Mouse (Mus musculus): ENCODE data around the gene Mblac1. TPM values are rescaled to one million over a fixed set of nuclear protein-coding genes. Genes with fewer than 3 reads are reported as not detected.

Gene Mblac1
- polyA plus RNA-seq, 1 experiment from 2014 or later = 11.4 TPM

DNA sequence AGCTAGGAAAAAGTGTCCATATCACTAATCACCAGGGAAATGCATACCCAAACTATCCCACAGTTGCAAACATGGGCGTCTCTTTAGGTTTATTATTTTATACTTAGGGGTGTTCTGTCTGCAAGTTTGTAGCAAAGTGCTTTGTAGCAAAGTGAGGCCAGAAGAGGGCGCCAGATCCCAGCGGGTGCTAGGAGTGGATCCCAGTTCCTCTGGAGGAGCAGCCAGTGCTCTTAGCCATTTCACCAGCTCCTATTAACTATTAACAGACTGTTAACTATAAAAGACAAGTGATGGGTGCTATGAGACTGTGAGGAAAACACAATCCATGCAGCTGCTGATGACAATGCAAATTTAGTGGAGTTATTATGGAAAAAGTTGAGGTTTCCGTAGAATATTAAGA, 28.0 kb downstream of the Mblac1 start:
- Histone ChIP-seq H3K9ac (no peak overlapping the region), H3K4me2 (replicated peaks) (no peak overlapping the region), H3K36me3 (no peaks in the 10 kb centered on the region), H3K9me3 (0 out of 2 replicates have a peak, but pooled peaks cover under 1% of the 10 kb centered on the region), H3K27ac (no peak overlapping the region), H3K27me3 (no peaks in the 10 kb centered on the region), H3K4me3 (no peak overlapping the region), H3K4me1 (no peaks in the 10 kb centered on the region)
- ATAC-seq (ENCODE audit: insufficient number of reproducible peaks, insufficient read depth, low FRiP score, low TSS enrichment) = no peak
- 29% methylated on average over 4 of the region's 4 CpGs for WGBS

DNA sequence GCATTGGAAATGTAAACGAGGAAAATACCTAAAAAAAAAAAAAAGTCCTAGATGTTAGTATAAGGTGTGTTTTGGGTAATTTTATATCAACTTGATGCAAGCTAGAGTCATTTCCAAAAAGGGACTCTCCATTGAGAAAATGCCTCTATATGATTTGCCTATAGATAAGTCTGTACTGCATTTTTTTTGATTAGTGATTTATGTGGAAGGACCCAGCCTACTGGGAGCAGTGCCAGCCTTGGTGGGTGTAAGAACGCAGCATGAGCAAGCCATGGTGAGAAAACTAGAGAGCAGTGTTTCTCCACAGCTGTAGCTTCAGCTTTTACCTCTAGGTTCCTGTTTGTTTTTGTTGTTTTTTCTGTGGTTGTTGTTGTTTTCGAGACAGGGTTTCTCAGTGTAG, 29.2 kb downstream of the Mblac1 start:
- 62% methylated on average over 3 of the region's 3 CpGs for WGBS

DNA sequence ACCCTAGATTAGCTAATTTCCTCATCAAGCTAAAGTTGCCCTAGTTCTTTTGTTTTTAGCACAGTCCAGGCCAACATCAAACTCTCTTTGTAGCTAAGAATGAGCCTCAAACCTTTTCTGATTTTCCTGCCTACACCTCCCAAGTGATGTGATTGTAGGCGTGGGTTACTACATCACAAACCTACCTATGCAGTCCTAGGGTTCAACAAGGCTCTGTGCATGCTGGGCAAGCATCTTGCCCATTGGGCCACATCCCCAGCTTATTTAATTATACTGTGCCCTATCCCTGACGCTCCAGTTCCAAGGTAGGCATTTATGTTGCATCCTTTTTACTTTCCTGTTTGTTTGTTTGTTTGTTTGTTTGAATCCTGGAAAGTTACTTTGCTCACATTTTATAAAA, 31.6 kb downstream of the Mblac1 start, which contains the start of gene Nxpe5:
Gene Nxpe5, plus strand, starts transcription at position 199 of the 400 bp plus-strand sequence.
- no peak for ATAC-seq (ENCODE audit: insufficient number of reproducible peaks, insufficient read depth, low FRiP score, low TSS enrichment)
- no peaks in the 10 kb centered on the region for H3K27me3 ChIP-seq
- no peak within 1 kb of the TSS for H3K9ac ChIP-seq
- H3K27ac ChIP-seq = no peak within 1 kb of the TSS
- H3K9me3 ChIP-seq = no peaks in the 10 kb centered on the region
- no peaks in the 10 kb centered on the region for H3K4me1 ChIP-seq
- no peak within 1 kb of the TSS for H3K4me2 ChIP-seq (replicated peaks)
- 64% methylated on average over 2 of the region's 2 CpGs for WGBS
- no peaks in the 10 kb centered on the region for H3K36me3 ChIP-seq
- H3K4me3 ChIP-seq = no peak within 1 kb of the TSS

More for the DNA sequence above, 29.2 kb downstream of the Mblac1 start:
- no peak for ATAC-seq (ENCODE audit: insufficient number of reproducible peaks, insufficient read depth, low FRiP score, low TSS enrichment)
- no peaks in the 10 kb centered on the region for H3K4me1 ChIP-seq
- no peaks in the 10 kb centered on the region for H3K9me3 ChIP-seq
- H3K36me3 ChIP-seq = no peaks in the 10 kb centered on the region
- H3K4me3 ChIP-seq = no peak overlapping the region
- no peaks in the 10 kb centered on the region for H3K27me3 ChIP-seq
- no peak overlapping the region for H3K4me2 ChIP-seq (replicated peaks)
- no peak overlapping the region for H3K27ac ChIP-seq
- H3K9ac ChIP-seq = no peak overlapping the region

DNA sequence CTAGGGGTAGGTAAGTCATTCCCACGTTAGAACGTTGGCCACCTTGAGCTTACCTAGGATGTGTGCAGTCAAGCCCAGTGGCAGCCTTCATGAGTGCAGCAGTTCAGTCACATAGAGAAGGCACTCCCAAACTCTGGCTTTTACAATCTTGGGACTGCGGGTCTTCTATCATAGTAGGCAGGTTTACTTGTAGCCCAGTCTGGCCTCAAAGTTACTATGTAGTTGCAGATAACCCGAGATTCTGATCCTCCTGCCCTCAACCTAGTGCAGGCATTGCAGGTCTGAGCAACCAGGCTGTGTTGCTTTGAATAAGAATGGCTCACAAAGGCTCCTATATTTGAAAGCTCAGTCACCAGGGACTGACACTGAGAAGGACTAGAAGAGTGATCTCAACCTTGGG, 32.4 kb downstream of the Mblac1 start:
- 77% methylated on average over 4 of the region's 4 CpGs for WGBS
- no peak for ATAC-seq (ENCODE audit: insufficient number of reproducible peaks, insufficient read depth, low FRiP score, low TSS enrichment)
- H3K27ac ChIP-seq = no peak overlapping the region
- H3K27me3 ChIP-seq = no peaks in the 10 kb centered on the region
- H3K4me3 ChIP-seq = no peak overlapping the region
- no peak overlapping the region for H3K9ac ChIP-seq
- no peaks in the 10 kb centered on the region for H3K9me3 ChIP-seq
- no peak overlapping the region for H3K4me2 ChIP-seq (replicated peaks)
- no peaks in the 10 kb centered on the region for H3K4me1 ChIP-seq
- H3K36me3 ChIP-seq = no peaks in the 10 kb centered on the region

DNA sequence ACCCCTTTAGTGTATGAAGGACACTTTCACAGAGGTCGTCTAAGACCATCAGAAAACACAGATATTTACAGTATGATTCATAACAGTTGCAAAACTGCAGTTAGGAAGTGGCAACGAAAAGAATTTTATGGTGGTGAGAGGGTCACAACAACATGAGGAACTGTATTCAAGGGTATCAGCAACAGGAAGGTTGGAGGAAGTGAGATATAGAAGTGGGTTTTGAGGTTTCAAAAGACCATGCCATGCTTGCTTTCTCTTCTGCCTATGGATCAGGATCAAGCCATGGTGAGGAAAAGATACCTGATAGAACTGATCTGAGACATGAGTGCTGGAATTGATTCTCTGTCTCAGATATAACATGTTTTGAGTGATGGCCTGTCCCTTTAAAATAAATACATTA, 33.3 kb downstream of the Mblac1 start:
- H3K4me2 ChIP-seq (replicated peaks) = no peak overlapping the region
- H3K9me3 ChIP-seq = no peaks in the 10 kb centered on the region
- ATAC-seq (ENCODE audit: insufficient number of reproducible peaks, insufficient read depth, low FRiP score, low TSS enrichment) = no peak
- no peaks in the 10 kb centered on the region for H3K4me1 ChIP-seq
- H3K27ac ChIP-seq = no peak overlapping the region
- no peaks in the 10 kb centered on the region for H3K27me3 ChIP-seq
- 73% methylated on average over 2 of the region's 2 CpGs for WGBS
- H3K9ac ChIP-seq = no peak overlapping the region
- H3K4me3 ChIP-seq = no peak overlapping the region
- H3K36me3 ChIP-seq = no peaks in the 10 kb centered on the region

DNA sequence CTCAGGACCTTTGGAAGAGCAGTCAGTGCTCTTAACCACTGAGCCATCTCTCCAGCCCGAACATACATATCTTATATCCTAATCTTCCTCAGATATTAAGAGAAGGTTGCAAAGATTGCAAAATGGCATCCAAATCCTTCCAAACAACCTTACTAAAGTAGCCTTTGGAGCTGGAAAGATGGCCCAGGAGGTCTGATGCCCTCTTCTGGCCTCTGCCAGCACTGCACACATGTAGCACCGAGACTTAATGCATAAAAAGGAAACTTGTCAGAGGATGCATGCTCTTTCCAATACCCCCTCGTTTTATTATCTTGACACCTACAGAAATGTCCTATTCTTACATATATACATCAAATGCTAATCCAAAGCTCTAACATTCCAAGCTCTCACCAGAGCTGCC, 33.9 kb downstream of the Mblac1 start:
- no peak overlapping the region for H3K4me2 ChIP-seq (replicated peaks)
- no peak for ATAC-seq (ENCODE audit: insufficient number of reproducible peaks, insufficient read depth, low FRiP score, low TSS enrichment)
- H3K27ac ChIP-seq = no peak overlapping the region
- no peaks in the 10 kb centered on the region for H3K4me1 ChIP-seq
- no peak overlapping the region for H3K9ac ChIP-seq
- H3K27me3 ChIP-seq = no peaks in the 10 kb centered on the region
- H3K9me3 ChIP-seq = no peaks in the 10 kb centered on the region
- no peaks in the 10 kb centered on the region for H3K36me3 ChIP-seq
- WGBS = 59% methylated on average over 3 of the region's 3 CpGs
- no peak overlapping the region for H3K4me3 ChIP-seq

DNA sequence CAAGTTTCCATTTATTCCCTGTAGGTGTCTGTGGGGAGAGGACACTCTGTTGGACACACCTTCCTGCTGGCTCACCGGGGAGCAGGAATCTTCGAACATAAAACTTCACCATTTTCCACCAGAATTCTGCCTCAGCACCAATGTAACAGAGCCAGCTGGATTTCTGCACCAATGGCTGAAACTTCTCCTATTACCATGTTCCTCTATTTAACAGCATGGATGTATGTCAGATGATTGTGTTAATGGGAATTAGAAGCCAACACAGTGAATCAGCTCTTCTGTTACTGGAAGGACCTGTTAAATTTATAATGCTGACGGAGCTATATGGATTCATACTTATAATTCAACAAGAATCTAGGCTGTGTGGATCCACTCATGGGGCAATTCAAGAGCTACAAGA, 35.4 kb downstream of the Mblac1 start:
- H3K27me3 ChIP-seq = no peaks in the 10 kb centered on the region
- H3K4me3 ChIP-seq = no peak overlapping the region
- H3K4me2 ChIP-seq (replicated peaks) = no peak overlapping the region
- H3K9me3 ChIP-seq = no peaks in the 10 kb centered on the region
- WGBS = 91% methylated on average over 3 of the region's 3 CpGs
- H3K4me1 ChIP-seq = no peaks in the 10 kb centered on the region
- ATAC-seq (ENCODE audit: insufficient number of reproducible peaks, insufficient read depth, low FRiP score, low TSS enrichment) = no peak
- no peaks in the 10 kb centered on the region for H3K36me3 ChIP-seq
- no peak overlapping the region for H3K27ac ChIP-seq
- no peak overlapping the region for H3K9ac ChIP-seq

DNA sequence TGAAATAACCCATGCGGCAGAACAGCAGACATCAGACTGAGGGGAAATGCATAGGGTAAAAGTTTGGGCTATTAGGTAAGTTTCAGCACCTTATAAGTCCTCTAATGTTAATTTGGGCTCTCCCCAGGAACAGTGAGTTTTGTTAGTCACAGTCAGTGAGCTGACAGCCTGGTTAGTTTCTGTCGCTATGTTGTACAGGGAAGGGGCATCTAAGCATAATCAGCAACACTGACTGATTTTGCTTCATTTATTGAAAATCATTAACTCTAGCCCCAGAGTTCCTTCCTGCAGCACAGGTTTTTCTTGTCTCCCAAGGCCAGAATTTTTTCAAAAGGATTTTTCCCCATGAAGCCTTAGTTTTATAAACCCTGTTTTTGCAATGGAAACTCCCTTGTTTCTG, 39.7 kb downstream of the Mblac1 start:
- Histone ChIP-seq H3K36me3 (no peaks in the 10 kb centered on the region), H3K9me3 (no peaks in the 10 kb centered on the region), H3K27me3 (no peaks in the 10 kb centered on the region), H3K4me2 (replicated peaks) (no peak overlapping the region), H3K4me1 (no peaks in the 10 kb centered on the region), H3K27ac (no peak overlapping the region), H3K9ac (no peak overlapping the region), H3K4me3 (no peak overlapping the region)
- WGBS = 78% methylated on average over 2 of the region's 2 CpGs
- ATAC-seq (ENCODE audit: insufficient number of reproducible peaks, insufficient read depth, low FRiP score, low TSS enrichment) = no peak

DNA sequence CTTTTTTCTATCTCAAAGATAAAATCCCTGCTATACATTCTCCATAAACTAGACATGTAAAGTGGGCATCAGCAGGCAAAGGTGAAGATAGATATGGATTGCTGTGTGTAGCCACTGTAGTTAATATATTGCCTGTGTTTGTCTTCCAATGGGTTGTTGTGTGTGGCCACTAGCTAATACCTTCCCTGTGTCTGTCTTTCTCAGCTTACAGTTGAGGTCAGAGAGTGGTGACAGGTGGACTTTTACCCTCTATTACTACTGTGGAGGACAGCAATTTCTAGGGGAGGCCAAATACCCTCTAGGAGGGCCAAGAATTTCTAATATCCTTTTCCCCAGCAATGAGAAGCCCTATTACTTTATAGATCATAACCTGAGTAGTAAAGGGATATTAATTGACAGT, 40.1 kb downstream of the Mblac1 start:
- H3K36me3 ChIP-seq = no peaks in the 10 kb centered on the region
- H3K4me3 ChIP-seq = no peak overlapping the region
- no peak for ATAC-seq (ENCODE audit: insufficient number of reproducible peaks, insufficient read depth, low FRiP score, low TSS enrichment)
- H3K9me3 ChIP-seq = no peaks in the 10 kb centered on the region
- no peaks in the 10 kb centered on the region for H3K27me3 ChIP-seq
- H3K27ac ChIP-seq = no peak overlapping the region
- no peak overlapping the region for H3K4me2 ChIP-seq (replicated peaks)
- no peak overlapping the region for H3K9ac ChIP-seq
- no peaks in the 10 kb centered on the region for H3K4me1 ChIP-seq

DNA sequence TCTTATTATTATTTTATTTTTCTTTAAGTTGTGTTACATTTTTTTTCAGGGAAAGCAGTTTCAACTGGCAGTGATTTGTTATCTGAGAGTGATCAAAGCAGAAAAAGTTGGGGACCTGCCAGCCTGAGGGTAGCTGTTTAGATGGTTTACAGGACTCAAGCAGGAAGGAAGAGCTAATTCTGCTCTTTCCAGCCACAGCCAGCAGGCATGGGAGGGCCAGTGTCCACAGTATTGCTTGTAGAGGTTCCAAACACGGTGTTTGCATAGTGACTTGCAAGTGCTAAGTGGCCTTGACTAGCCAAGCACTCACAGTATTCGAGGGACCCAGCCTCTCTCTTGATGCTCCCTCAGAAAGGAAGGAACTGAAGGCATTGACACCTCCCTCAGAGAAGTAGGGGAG, 47.4 kb downstream of the Mblac1 start:
- no peak overlapping the region for H3K9ac ChIP-seq
- 41% methylated on average over 2 of the region's 2 CpGs for WGBS
- H3K27ac ChIP-seq = no peak overlapping the region
- no peak for ATAC-seq (ENCODE audit: insufficient number of reproducible peaks, insufficient read depth, low FRiP score, low TSS enrichment)
- H3K9me3 ChIP-seq = no peaks in the 10 kb centered on the region
- no peaks in the 10 kb centered on the region for H3K4me1 ChIP-seq
- no peak overlapping the region for H3K4me3 ChIP-seq
- H3K27me3 ChIP-seq = no peaks in the 10 kb centered on the region
- no peaks in the 10 kb centered on the region for H3K36me3 ChIP-seq
- no peak overlapping the region for H3K4me2 ChIP-seq (replicated peaks)

MicroRNA genes within 50 kb of the gene (microRNA counts, 519-probe panel; counts per million panel counts)
- microRNA mmu-miR-106b (5,527 counts per million, percentile 90 among the panel's probes with 10 or more counts), microRNA mmu-miR-25 (7,584 counts per million, percentile 99 among the panel's probes with 10 or more counts), microRNA mmu-miR-93 (5,734 counts per million, percentile 93 among the panel's probes with 10 or more counts)

Small RNAs within 50 kb of the gene (microRNA-seq; reads per million reads assigned to microRNA genes)
- gene Mir106b = 10,981 reads per million, percentile 95 among the genes with 10 or more reads in this experiment
- gene Mir25 = 921 reads per million, percentile 76 among the genes with 10 or more reads in this experiment
- gene Mir93 = 16,343 reads per million, percentile 97 among the genes with 10 or more reads in this experiment

Other genes starting within 250 kb of the Mblac1 start
- gene Gjc3, start 231.2 kb upstream of the Mblac1 start, polyA plus RNA-seq (2016; fragmentation: Nextera tagmentation; extraction: Ambion mirVana) = 0.32 and 0.41 TPM in 2 replicates
- gene Azgp1, start 212.8 kb upstream of the Mblac1 start, polyA plus RNA-seq (2016; fragmentation: Nextera tagmentation; extraction: Ambion mirVana) = not detected in 2 replicates
- not detected in 2 replicates for gene Smok3a, start 173.1 kb upstream of the Mblac1 start, polyA plus RNA-seq (2016; fragmentation: Nextera tagmentation; extraction: Ambion mirVana)
- not detected in 2 replicates for gene Smok3b, start 172.9 kb upstream of the Mblac1 start, polyA plus RNA-seq (2016; fragmentation: Nextera tagmentation; extraction: Ambion mirVana)
- gene Smok3c, start 141.1 kb upstream of the Mblac1 start, polyA plus RNA-seq (2016; fragmentation: Nextera tagmentation; extraction: Ambion mirVana) = not detected in 2 replicates
- 26.3 and 29.2 TPM in 2 replicates for gene Zkscan1, start 109.2 kb upstream of the Mblac1 start, polyA plus RNA-seq (2016; fragmentation: Nextera tagmentation; extraction: Ambion mirVana)
- gene Zscan21, start 77.4 kb upstream of the Mblac1 start, polyA plus RNA-seq (2016; fragmentation: Nextera tagmentation; extraction: Ambion mirVana) = 80.7 and 85.4 TPM in 2 replicates
- 25.5 and 26.3 TPM in 2 replicates for gene Zfp113, start 38.6 kb upstream of the Mblac1 start, polyA plus RNA-seq (2016; fragmentation: Nextera tagmentation; extraction: Ambion mirVana)
- 333 and 336 TPM in 2 replicates for gene Cops6, start 33.2 kb upstream of the Mblac1 start, polyA plus RNA-seq (2016; fragmentation: Nextera tagmentation; extraction: Ambion mirVana)
- gene Ap4m1, start 22.3 kb upstream of the Mblac1 start, polyA plus RNA-seq (2016; fragmentation: Nextera tagmentation; extraction: Ambion mirVana) = 30.1 and 32.4 TPM in 2 replicates
- 239 and 243 TPM in 2 replicates for gene Mcm7, start 21.9 kb upstream of the Mblac1 start, polyA plus RNA-seq (2016; fragmentation: Nextera tagmentation; extraction: Ambion mirVana)
- 112 and 117 TPM in 2 replicates for gene Taf6, start 6.9 kb upstream of the Mblac1 start, polyA plus RNA-seq (2016; fragmentation: Nextera tagmentation; extraction: Ambion mirVana)
- gene Cnpy4, start 6.8 kb upstream of the Mblac1 start, polyA plus RNA-seq (2016; fragmentation: Nextera tagmentation; extraction: Ambion mirVana) = 60.8 and 61.1 TPM in 2 replicates
- not detected in 2 replicates for gene Nxpe5, start 31.6 kb downstream of the Mblac1 start, polyA plus RNA-seq (2016; fragmentation: Nextera tagmentation; extraction: Ambion mirVana)
- gene Lamtor4, start 61.2 kb downstream of the Mblac1 start, polyA plus RNA-seq (2016; fragmentation: Nextera tagmentation; extraction: Ambion mirVana) = 50.9 and 57.0 TPM in 2 replicates
- 11.3 and 12.3 TPM in 2 replicates for gene BC037034, start 69.7 kb downstream of the Mblac1 start, polyA plus RNA-seq (2016; fragmentation: Nextera tagmentation; extraction: Ambion mirVana)
- 3.7 and 4.3 TPM in 2 replicates for gene Gal3st4, start 78.5 kb downstream of the Mblac1 start, polyA plus RNA-seq (2016; fragmentation: Nextera tagmentation; extraction: Ambion mirVana)
- gene Gm43720, start 85.6 kb downstream of the Mblac1 start, polyA plus RNA-seq (2016; fragmentation: Nextera tagmentation; extraction: Ambion mirVana) = 0.23 TPM in 1 of 2 replicates, not detected in the other
- gene Gpc2, start 85.7 kb downstream of the Mblac1 start, polyA plus RNA-seq (2016; fragmentation: Nextera tagmentation; extraction: Ambion mirVana) = 70.1 and 75.3 TPM in 2 replicates
- gene Stag3, start 85.9 kb downstream of the Mblac1 start, polyA plus RNA-seq (2016; fragmentation: Nextera tagmentation; extraction: Ambion mirVana) = 7.9 and 8.7 TPM in 2 replicates
- 0.15 TPM in 1 of 2 replicates, not detected in the other for gene Pvrig, start 147.6 kb downstream of the Mblac1 start, polyA plus RNA-seq (2016; fragmentation: Nextera tagmentation; extraction: Ambion mirVana)
- gene Zfp157, start 247.2 kb downstream of the Mblac1 start, polyA plus RNA-seq (2016; fragmentation: Nextera tagmentation; extraction: Ambion mirVana) = 56.5 and 56.9 TPM in 2 replicates

Data from embryonic facial prominence, embryonic 12.5 days (tissue).